Mouse (Mus musculus): ENCODE data around the gene Med6. TPM values are rescaled to one million over a fixed set of nuclear protein-coding genes. Genes with fewer than 3 reads are reported as not detected.
"Not testable (repeated sequence)": the region's sequence is repeated elsewhere in the genome, so short reads cannot be mapped to it uniquely, and the experiment has no call there.

Gene Med6
- total RNA-seq, 2 experiments from 2014 or later: 11.9 to 13.2 TPM

DNA sequence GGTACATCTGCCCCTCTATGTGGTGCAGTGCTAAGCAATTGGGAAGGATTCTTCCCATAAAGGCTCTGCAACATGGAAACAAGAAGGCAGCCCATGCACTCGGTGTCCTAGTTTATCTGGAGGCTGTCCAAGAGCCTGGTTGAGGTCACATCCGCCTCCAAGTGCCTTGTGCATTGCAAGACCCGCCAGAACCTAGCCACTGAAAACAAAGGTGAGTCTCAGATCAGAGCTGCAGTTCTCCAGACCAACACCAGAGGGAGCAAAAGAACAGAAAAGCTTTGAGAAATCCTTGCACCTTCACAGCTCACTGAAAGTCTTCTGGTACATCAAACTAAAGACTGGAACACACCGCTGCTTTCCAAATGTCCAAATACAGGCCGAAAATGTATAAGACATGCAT, 24.5 kb upstream of the Med6 start:
- peak; percentile 52 for DNase-seq
- no peak overlapping the region for H3K4me3 ChIP-seq
- no peak overlapping the region for H3K27ac ChIP-seq
- intact Hi-C loops (cut with DNase I): loop anchor here (1.0 kb wide), 2 partner anchors 84 to 169 kb away; no protein-coding TSS in a partner anchor
- peak; percentile 98 for TF ChIP-seq CTCF (IDR thresholded peaks at IDR 0.05)

DNA sequence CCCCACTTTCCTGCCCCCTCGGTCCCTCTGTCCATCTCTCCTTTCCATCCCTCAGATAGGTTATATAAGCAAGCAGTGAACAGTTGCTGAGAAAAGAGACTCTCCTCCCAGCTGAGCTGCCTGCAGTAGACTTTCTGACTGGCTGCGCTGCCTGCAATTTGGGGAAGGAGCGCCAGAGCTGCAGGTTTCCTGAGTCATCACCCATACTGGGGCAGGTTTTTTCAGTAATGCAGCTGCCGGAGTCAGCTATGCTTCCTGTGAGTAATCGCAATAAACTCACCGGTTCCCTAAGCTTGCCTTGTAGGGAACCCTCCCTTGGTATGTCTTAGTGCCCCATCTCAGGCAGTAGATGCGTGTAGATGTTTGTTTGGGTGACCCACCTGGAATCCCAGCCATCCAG, 22.2 kb upstream of the Med6 start:
- Histone ChIP-seq H3K4me3 (no peak overlapping the region), H3K27ac (no peak overlapping the region)
- DNase-seq: no peak
- no peak for TF ChIP-seq CTCF (IDR thresholded peaks at IDR 0.05)
- intact Hi-C loops (cut with DNase I): no loop called here

DNA sequence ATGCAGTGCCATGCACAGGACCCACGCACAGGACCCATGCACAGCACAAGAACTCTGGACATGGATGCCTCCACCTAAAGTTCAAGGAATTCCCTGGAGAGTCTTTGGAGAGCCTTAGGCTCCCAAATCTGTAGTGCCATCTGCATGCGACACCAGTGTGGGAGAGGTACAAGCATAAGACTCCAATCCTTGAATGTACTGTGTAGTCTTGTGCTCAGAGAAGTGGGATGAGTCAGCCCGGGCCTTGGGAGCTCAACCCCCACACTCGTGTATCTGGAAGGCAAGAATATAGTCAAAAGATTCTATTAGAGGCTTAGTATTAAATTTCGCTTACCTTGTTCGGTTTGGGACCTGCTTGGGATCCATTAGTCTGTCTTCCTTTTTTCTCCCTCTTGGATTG, 21.0 kb upstream of the Med6 start:
- intact Hi-C loops (cut with DNase I): no loop called here

DNA sequence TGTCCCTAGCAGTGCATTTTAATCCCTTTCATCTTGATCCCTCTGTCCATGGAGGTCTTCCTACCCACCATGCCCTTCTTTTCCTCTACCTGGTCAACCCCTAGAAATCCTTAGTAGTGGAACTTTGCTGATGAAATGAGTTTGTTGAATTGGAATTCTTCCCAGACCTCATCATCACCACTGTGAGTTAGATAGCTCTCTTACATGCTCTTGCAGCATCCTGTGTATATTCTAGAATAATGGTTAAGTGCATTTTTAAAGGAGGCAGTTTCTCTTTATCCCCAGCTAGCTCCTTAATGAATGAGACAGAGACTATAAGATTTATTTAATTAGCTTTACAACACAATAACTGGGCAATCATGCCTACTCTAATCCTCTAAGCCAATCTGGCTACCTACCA, 14.6 kb upstream of the Med6 start:
- Histone ChIP-seq H3K4me3 (no peak overlapping the region), H3K27ac (no peak overlapping the region)
- intact Hi-C loops (cut with DNase I): no loop called here
- no peak for TF ChIP-seq CTCF (IDR thresholded peaks at IDR 0.05)
- no peak for DNase-seq

More for the DNA sequence above, 21.0 kb upstream of the Med6 start:
- no peak for DNase-seq
- no peak overlapping the region for H3K27ac ChIP-seq
- H3K4me3 ChIP-seq: no peak overlapping the region
- TF ChIP-seq CTCF (IDR thresholded peaks at IDR 0.05): no peak

DNA sequence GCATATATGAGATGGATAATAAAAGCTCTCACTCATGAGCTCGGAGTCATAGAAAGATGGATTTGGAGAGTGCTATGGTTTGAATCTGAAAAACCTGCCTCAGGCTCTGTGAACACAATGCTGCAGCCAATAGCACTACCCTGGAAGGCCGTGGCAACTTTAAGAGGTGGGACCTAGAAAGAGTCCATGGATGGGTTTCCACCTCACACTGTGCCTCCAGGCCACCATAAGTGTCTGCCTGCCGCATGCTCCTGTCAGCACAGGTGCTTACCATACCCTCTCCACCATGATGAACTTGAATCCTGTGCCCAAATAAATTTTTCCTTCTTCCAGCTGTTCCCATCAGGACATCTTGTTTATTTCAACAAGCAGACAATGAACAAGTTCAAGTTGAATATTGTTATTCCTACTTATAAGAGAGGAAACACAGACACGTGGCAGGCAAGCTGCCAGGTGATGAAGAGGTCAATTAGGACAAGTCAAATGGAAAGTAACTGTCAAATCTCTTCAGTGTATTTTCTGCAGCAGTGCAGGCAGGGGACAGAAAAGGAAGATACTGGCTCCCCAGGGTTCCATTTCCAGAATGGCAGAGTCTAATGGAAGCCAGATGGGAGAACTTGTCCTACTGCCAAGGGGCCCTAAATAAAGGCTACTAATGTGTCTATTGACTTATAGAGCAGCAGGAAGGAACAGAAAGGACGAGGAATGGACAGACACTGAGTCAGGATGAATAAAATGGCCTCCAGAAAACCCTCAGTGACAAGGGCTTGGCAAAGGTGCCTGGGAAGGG, 10.4 kb upstream of the Med6 start:
- Histone ChIP-seq H3K27ac (no peak overlapping the region), H3K4me3 (no peak overlapping the region)
- no peak for TF ChIP-seq CTCF (IDR thresholded peaks at IDR 0.05)
- intact Hi-C loops (cut with DNase I): no loop called here
- DNase-seq: no peak

DNA sequence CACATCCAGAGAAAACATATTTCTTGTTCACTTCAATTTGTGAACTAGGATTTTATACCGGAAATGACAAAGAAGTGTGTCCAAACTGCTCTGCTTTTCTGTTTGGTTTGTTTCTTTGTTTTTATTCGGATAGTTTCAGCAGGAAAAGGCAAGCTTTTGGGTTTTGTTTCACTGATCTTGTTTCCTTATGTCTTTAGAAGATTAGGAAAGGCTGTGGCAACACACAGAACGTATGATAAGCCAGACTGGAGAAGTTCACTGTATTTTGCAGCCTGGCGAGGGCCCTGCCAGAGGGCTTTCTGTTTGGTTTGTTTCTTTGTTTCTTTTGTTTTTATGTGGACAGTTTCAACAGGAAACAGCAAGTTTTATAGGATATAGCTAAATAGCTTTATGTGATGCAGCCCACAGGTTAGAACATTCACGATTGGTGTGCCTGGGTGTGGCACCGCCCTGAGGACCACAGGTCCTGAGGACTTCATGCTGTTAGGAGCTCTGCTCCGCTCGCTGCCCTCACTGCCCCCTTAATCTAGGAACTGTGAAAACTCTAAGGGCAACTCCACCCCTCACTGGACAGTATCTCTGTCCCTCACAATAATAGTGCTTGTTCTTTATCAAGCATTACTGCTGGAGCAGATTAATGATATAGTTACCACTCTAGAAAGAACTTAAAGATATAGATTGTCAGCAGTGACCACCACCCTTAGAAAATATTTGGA, 1.9 kb upstream of the Med6 start:
- DNase-seq: no peak
- intact Hi-C loops (cut with DNase I): no loop called here
- Histone ChIP-seq H3K4me3 (no peak overlapping the region), H3K27ac (no peak overlapping the region)
- no peak for TF ChIP-seq CTCF (IDR thresholded peaks at IDR 0.05)

DNA sequence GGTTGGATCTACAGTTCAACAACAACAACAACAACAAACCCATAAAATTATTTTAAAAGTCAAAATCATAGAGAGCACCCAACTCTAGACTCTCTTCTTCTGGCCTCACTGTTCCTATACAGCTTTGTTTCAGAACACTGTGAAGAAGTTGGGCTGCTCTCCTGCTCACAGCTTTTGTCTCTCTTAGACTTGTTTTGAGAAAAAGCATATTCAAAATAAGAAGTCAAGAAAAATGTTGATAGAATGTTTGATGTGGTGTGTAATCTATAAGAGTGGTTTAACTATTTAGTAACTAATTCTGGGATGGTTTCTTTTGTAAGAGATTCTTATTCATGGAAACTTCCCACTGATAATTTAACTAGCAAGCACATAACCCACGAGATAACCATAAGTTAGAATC, 26.4 kb downstream of the Med6 start, which contains the start of gene Adam21:
Adam21 (minus strand) TSS at position 101 of the 400 bp plus-strand sequence.
- H3K27ac ChIP-seq: no peak within 1 kb of the TSS
- H3K4me3 ChIP-seq: no peak within 1 kb of the TSS
- DNase-seq: no peak
- intact Hi-C loops (cut with DNase I): no loop called here
- TF ChIP-seq CTCF (IDR thresholded peaks at IDR 0.05): no peak

DNA sequence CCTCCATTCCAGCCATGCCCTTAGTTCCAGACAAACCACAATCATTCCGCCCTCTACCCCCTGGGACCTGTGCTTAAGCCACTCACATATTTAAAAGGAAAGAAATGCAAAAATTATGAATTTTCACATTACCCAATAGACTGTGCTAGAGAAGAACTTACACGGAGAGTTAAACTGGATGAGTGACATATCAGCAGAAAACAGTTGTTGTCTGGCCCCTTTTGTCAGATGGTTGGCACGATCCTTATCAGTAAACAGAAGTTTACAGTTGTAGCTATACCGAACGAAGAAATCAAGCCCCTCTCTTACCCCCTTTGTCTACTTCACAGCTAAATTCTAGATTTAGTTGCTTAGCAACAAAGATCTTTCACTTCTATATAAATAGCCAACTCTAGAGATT, 26.9 kb downstream of the Med6 start:
- no peak for TF ChIP-seq CTCF (IDR thresholded peaks at IDR 0.05)
- intact Hi-C loops (cut with DNase I): no loop called here
- no peak overlapping the region for H3K27ac ChIP-seq
- no peak overlapping the region for H3K4me3 ChIP-seq
- no peak for DNase-seq

DNA sequence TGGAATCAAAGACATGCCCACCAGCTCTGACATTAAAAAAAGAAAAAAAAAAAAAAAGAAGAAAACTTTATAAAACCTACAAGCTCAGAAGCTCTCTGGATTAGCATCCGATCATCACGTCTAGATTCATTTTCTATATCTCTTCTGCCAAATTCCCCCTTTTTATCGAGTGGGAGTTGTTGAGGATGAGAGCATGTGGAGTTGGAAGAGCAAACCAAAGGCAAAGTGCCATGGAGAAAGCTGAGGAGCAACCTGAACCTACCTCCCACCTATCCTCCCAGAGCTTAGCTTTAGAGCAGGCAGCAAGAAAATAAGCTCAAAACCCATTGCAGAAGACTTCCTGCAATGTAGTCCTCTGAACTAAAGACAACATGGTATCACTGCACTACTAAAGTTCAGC, 30.6 kb downstream of the Med6 start:
- H3K4me3 ChIP-seq: no peak overlapping the region
- intact Hi-C loops (cut with DNase I): no loop called here
- H3K27ac ChIP-seq: no peak overlapping the region
- TF ChIP-seq CTCF (IDR thresholded peaks at IDR 0.05): no peak
- DNase-seq: no peak

DNA sequence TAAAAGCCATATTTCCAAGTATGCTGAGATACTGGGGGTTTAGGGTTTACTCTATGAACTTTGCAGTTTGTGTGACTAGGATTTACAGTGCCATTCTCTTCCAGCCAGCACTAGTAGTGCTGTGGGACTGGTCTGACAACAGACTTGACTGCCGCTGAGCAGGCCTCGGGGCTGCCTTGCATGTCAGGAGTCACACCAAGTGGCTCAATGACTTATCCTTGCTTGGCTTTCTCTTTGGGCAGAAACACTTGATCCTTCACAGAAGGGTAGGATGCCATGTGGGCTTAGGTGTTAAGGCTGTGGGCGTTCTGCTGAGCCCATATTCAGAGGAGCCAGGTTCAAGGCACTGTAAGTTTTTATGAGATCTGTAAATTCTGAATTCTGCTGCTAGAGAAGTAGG, 45.5 kb downstream of the Med6 start:
- intact Hi-C loops (cut with DNase I): no loop called here
- TF ChIP-seq CTCF (IDR thresholded peaks at IDR 0.05): no peak
- H3K27ac ChIP-seq: no peak overlapping the region
- DNase-seq: no peak
- H3K4me3 ChIP-seq: no peak overlapping the region

DNA sequence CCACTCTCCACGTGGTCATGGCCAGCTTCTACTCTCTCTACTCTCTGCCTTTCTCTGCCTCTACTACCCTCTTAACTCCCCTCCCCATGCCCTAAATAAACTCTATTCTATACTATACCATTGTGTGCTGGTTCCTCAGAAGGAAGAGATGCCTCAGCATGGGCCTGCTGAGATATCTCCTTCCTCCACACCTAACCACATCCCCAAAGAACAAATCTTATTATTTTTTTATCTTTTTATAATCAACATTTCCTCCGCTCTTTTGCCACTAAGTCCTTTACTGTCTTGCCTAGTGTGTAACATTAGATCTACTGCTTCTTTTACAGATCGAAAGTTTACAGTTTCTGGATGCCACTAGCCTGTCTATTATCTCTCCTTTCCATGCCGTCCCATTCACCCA, 47.6 kb downstream of the Med6 start:
- H3K4me3 ChIP-seq: no peak overlapping the region
- DNase-seq: no peak
- intact Hi-C loops (cut with DNase I): no loop called here
- TF ChIP-seq CTCF (IDR thresholded peaks at IDR 0.05): no peak
- H3K27ac ChIP-seq: no peak overlapping the region

DNA sequence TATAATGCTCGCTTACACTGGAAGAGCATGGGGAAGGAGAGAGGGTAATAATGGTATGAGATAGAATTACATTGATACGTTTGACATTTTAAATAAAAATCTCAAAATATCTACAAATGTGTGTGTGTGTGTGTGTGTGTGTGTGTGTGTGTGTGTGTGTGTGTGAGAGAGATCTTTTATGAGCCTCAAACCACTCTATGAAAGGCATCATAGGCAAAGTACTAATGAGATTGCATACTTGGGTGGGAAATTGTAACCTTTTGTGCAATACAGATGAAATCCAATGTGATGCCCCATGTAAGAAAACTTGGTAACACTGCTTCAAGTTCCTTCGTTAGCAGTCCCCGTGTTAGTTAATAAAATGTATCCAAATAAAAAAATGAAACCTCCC, 61.8 kb downstream of the Med6 start:
- intact Hi-C loops (cut with DNase I): no loop called here
- no peak for TF ChIP-seq CTCF (IDR thresholded peaks at IDR 0.05)
- DNase-seq: no peak
- Histone ChIP-seq H3K4me3 (peak overlapping the region; percentile 90), H3K27ac (peak overlapping the region; percentile 88)

DNA sequence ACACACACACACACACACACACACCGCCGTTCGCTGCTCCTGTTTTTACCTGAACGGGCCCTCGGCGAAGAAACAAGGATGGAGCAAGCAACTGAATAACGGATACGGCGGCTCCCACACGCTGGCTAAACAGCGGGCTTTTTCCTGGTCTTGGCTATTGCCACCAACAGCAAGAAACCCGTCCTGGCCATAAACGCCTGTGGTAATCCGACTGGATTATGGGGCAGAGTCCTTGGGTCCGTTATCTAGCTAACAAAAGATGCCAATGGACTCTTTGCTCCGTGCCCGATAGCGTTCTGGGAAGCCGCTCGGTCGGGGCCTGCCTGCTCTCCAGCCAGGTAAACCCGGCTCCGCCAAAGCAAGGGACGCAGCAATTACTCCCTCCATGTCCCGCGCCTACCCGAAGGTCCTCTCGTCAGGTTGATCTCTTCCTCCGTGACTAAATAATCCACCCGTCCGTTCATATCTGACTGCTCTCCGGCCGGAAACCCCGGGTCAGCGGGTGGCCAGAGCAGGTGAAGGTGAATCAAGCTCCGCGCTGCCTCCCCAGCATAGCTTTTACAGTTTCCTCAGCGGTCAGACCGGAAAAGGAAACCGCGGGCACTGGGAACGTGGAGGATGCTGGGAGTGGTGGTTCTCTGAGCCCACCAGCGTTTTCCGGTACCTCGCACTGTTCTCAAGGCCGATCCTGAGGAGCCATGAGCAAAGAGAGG, 62.3 kb downstream of the Med6 start, which contains the start of the genes Gm20498 and Synj2bp:
Gm20498 (minus strand) TSS at position 590 of the 713 bp plus-strand sequence.
Synj2bp (minus strand) TSS at position 596 of the 713 bp plus-strand sequence.
- intact Hi-C loops (cut with DNase I): no loop called here
- peak; percentile 85 for DNase-seq
- no peak for TF ChIP-seq CTCF (IDR thresholded peaks at IDR 0.05)
- Histone ChIP-seq H3K27ac (peak within 1 kb of the TSS; percentile 88), H3K4me3 (peak within 1 kb of the TSS; percentile 90)

DNA sequence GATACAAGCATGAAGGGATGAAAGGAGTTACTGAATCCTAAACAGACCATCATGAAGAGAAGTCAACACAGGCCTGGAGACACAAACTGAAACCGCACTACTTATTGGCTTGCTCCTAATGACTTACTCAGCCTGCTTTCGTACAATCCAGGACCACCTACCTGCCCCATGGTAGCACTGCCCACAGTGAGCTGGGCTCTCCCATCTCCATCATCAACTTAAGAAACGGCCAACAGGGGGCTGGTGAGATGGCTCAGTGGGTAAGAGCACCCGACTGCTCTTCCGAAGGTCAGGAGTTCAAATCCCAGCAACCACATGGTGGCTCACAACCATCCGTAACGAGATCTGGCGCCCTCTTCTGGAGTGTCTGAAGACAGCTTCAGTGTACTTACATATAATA, 64.2 kb downstream of the Med6 start:
- H3K4me3 ChIP-seq; H3K27ac ChIP-seq; DNase-seq; intact Hi-C loops (cut with DNase I): not testable (repeated sequence)

Measured in gastrocnemius, adult 2 months (tissue).